Mouse (Mus musculus) MEL-GATA-1-ER (cell line): Measurements from ENCODE around the gene Eif4g3.
"Not testable (repeated sequence)": the region's sequence is repeated elsewhere in the genome, so short reads cannot be mapped to it uniquely, and the experiment has no call there.

Source experiments
- DNase-seq: peaks from one replicate; pipeline ENCODE4 v3.0.0-alpha.2; 2012; ENCODE audit warnings: low read depth; ENCODE audit errors: extremely low read depth

Eif4g3 gene

DNA sequence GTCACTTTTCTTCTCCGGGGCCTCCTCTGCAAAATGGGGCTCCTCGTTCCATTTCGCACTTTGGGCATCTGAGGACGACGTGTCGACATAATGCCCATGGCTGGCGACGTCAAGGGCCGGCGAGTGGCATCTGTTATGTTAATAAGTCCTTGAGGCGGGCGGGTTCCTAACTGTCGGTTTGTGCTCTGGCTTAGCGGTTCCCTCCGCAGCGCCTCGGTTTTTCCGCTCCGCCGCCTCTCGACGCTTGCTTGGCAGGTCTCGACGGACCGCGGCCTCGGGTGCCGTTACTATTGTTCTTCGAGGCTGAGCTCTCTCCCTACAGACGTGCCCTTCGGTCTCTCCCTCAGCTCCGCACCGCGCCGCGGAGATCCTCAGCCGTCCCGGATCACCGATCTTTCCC is at the start of gene Eif4g3:
Gene Eif4g3, plus strand, starts transcription at position 133 of the 400 bp plus-strand sequence.
- no peak for DNase-seq

DNA sequence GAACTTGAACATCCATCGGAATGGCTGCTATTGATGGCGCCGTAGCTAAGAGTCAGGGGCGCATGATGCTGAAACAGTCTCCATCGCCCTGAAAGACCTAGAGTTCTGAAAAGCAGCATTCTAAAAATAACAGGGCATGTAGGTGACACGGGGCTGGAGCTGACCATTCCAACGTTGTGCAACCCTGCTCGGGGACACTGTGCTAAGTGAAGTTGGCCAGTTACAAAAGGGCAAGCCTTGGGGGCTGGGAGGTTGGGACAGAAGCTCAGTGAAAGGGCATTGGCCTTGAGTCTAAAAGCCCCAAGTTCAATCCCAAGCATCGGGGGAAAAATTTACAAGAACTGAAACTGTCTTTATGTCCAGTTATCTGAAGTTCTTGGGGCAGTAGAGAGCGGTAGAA is 49.3 kb upstream of the Eif4g3 start:
- no peak for DNase-seq

DNA sequence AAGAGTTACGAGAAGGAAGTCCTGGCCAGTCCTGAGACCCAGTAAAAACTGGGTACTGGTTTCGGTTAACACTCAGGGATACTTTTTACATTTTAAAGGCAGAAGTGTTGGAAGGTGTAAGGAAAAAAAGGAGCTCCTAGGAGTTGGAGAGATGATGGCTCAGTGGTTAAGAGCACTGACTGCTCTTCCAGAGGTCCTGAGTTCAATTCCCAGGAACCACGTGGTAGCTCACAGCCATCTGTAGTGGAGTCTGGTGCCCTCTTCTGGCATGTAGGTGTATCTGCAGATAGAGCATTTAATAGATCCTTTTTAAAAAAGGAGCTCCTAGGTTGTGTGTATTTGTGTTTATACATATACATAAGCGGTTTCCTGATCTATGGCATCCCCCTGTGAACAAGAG is 47.4 kb upstream of the Eif4g3 start:
- DNase-seq = no peak

DNA sequence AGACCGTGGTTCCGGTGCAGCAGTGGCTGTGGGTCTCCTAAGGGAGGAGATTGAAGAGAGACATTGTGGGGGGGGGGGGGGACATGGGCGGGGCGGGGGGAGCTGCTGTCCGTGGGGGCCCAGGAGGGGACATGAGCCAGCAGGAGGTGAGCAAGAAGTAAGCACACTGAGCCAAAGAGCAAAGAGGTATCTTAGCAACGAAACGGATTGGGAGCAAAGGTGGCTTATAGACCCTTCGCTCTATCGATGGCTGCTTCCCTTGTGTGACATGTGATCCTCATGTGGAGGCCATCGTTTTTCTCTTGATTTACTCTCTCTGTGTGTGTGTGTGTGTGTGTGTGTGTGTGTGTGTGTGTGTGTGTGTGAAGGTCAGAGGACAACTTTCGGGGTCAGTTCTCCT is 46.4 kb upstream of the Eif4g3 start:
- no peak for DNase-seq

DNA sequence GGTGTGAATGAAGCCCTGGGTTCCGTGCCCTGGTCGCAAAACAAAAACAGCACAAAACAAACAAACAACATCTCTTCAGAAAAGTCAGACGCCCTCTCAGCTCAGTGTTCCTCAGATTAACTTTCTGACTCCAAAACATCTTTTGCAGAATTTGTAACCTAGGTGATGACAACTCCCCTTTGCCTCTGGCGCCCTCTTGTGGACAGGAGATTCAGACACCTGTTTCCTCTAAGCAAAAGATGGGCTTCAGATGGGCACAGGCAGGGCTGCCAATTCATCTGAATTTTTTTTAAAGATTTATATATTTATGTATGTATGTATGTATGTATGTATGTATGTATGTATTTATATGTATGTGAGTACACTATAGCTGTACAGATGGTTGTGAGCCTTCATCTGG is 40.0 kb upstream of the Eif4g3 start:
- peak; percentile 42 for DNase-seq

DNA sequence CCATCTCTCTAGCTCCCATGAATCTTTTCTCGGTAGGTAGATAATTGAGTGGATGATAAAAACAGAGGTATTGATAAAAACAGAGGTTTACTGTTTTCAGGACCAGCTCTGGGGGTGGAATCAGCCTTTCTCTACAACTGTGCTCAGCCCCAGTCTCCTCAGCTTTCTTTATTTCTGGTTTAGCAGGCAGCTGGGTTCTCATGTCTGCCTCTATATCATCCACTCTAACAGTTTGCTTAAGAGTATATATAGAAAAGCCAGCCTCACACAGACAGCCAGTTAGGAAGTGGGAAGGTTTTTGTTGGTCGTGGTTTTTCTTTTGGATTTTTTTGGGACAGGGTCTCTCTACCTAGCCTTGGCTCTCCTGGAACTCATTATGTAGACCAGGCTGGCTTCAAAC is 38.6 kb upstream of the Eif4g3 start:
- no peak for DNase-seq

DNA sequence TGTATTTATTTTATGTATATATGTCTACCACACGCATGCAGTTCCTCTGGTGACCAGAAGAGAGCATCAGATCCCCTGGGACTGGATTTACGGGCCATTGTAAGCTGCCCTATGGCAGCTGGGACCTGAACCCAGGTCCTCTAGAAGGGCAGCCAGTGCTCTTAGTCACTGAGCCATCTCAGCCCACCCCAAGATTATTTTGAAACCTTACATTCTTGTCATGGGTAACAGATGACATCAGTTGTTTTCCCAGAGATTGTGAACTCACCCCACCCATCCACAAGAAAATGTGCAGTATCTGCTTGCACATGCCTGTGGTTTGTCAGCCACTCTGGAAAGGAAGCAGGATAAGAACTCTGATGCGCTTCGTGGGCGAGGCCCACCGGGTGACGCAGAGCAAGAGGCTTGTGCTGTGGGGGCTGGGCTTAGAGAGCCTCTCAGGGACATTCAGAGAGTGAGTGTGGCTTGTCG is 37.9 kb upstream of the Eif4g3 start:
- DNase-seq = peak; percentile 85

DNA sequence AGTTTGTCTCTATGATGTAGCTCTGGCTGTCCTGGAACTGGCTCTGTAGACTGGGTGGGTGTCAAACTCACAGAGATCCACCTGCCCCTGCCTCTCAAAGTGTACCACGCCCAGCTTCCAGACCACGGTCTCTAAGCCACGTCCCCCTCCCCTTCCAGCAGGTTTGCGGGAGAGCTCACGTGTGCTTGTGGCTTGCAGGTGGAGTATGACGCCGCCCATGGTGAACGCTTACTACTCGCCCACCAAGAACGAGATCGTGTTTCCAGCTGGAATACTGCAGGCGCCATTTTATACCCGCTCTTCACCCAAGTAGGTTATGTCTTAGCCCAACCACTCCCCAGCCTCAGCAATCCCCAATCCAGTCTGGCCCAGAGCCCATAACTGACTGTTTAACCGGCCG is 36.6 kb upstream of the Eif4g3 start:
- DNase-seq = no peak

DNA sequence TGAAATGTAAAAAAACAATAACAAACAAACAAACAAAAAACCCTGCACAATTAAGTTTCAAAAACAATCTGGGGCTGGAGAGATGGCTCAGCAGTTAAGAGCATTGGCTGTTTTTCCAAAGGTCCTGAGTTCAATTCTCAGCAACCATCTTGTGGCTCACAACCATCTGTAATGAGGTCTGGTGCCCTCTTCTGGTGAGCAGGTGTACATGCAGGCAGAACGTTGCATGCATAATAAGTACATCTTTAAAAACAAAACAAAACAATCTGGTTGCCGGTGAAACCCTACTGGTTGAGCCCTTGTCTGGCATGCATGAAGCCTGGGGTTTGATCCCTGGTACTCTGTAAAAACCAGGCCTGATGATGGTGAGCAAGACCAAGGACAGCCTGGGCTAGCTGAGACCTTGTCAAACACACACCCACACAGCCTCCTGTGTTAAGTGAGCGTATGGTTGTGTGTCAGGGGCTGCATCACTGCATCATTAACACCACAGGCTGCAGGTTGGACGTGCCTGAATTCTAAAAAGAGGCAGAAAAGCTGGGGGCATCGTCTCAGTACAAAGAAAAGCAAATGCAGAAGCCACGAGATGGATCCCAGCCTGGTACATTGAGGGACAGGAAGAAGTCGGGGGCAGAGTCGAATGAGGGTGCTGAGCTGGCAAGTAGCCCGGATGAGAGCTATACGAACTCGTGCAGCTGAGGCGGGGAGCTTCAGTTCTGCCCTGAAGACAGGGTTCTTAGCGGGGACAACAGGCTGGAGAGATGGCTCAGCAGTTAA is 32.7 kb upstream of the Eif4g3 start:
- peak; percentile 66 for DNase-seq

DNA sequence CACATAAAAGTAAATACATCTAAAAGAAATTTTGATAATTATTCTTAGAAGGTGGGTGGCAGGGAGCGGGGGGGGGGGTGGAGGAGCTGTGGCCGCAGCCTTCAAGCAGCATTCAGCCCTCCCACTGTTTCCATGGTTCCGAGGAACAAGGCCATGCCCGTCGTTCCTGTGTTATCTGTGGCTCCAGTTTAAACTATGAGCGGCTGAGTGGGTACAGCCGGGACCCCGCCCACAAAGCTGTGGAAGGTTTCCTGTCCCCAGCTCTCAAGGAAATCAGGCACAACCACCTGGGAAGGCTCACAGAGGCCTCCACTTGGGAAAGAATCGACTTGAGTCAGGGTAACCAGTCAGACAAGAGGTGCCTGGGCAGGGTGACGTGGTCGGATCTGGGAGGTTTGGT is 32.1 kb upstream of the Eif4g3 start:
- peak; percentile 80 for DNase-seq

DNA sequence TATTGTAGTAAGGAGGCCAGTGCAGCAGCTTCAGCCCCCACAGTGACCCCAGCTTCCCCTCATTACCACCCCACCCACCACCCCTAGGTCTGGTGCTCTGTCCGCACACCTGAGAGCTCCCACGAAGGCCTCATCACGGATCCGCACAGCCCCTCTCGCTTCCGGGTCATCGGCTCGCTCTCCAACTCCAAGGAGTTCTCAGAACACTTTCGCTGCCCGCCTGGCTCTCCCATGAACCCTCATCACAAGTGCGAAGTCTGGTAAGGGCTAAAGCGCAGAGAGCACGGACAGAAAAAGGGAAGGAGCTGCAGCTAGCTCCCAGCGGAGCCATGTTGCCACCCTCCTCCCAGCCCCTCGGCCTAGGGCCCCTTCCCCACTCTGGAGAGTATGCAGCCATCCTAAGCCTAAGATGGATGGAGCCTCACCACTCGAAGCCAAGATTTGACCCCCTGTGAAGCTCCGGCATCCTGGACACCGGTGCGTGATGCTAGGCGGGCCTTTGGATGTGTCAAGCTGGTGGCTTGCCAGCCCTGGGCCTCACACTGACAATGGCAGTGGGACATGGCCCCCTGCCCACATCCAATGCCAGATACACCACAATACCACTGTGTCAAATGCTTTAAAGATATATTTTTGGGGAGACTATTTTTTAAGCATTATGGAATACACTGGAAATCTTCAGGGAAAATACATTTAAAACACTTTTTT is 30.0 kb upstream of the Eif4g3 start:
- no peak for DNase-seq

DNA sequence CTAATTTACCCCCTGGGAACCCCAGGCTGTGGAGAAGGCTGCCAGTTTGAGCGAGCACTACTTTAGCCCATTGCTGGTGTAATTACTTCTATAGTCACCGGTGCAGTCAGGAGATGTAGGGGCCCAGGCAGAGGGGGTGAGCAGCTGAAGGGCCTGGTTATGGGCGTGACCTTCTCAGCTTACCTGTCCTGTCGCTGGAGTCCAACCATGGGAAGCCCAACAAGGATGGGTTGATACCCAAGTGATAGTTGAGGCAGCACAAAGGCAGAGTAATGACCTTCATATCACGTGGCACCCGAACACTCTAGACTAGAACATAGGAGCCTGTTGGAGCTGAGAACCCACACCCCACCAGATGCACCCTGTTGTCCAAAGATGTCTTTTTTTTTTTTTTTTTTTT is 29.4 kb upstream of the Eif4g3 start:
- DNase-seq = no peak

DNA sequence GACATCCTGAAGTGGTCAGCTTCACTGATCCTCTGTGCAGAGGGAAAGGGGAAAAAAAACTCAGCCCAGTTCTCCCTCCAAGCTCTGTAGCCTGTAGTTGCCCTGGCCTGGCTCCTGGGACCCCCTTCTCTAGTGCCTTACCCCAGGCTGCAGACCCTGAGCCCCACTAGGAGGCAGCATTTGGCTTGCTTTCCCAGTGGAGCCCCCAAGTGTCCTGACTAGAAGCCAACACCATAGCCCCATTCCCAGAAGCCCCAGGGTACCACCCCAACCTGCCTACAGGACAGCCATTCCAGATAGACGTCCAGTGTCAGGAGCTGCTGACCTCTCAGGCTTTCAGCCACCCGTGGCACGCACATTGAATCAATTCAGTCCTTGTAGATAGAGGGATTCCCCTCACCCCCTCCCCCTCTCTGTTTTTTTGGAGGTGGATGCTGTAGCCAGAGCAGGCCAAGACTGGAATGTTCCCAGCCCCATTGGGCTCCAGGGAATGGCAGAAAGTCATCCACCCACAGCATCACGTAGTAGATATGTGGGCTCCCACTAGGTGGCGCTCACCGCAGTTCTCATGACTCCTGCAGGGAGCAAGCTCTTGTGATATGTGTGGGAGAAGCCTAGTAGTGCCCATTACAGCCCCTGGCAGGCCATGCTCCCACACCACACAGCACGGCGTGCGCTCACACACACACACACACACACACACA is 28.8 kb upstream of the Eif4g3 start:
- peak; percentile 40 for DNase-seq

DNA sequence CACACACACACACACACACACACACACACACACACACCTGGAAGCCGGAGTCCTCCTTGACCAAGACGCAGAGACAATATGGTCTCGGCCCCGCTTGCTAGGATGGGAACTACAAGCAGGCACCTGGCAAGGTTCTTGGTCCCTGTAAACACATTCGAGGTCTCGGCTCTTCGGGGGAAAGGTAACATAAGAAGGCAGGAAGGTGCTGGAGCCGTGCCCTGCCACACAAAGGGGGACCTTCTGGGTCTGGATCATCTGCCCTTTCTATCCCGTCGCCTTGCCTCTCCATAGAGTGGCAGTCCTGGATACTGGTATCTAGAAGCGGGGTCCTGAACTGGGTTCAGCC is 28.3 kb upstream of the Eif4g3 start:
- no peak for DNase-seq

DNA sequence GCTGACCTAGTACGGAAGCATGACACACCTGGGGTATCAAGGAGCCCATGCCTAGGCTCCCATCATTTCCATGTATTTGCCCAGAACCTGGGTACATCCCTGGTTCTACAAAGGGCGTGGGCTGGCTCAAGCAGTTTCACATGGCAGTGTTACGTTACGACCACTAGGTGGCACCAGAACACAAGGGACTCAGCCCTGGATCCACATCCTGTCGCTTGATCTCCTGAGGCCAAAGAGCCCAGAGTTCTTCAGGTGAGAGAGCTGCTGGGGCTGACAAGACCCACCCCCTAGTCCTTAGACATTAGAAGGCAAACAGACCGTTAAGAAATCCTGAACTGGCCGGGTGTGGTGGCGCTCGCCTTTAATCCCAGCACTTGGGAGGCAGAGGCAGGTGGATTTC is 24.6 kb upstream of the Eif4g3 start:
- DNase-seq = peak; percentile 46

DNA sequence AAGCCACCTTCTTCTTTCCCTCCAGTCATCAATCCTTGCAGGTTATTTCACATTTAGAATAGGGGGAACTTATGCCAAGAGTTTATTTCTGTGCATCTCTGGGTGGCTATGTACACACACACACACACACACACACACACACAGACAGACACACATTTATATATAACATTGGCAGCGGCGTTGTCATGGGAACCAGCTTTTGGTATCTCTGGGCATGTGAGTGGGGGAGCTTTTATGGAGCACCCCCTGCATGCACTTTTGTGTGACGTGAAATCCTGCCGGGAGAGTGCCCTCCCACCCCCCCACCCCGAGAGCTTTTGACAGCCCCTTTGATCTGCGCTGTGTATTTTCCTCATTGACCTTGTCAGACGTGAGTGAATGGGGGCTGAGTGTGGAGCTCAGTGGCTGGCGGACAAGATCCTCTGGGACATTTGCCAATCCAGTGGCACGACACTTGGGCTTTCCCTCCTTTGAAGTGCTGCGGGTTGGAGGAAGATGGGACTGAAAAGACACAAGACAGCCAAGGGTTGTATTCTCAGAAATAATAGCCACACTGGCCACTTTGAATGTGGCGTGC is 22.1 kb upstream of the Eif4g3 start:
- DNase-seq = not testable (repeated sequence)

DNA sequence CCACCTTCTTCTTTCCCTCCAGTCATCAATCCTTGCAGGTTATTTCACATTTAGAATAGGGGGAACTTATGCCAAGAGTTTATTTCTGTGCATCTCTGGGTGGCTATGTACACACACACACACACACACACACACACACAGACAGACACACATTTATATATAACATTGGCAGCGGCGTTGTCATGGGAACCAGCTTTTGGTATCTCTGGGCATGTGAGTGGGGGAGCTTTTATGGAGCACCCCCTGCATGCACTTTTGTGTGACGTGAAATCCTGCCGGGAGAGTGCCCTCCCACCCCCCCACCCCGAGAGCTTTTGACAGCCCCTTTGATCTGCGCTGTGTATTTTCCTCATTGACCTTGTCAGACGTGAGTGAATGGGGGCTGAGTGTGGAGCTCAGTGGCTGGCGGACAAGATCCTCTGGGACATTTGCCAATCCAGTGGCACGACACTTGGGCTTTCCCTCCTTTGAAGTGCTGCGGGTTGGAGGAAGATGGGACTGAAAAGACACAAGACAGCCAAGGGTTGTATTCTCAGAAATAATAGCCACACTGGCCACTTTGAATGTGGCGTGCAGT is 17.9 kb upstream of the Eif4g3 start:
- not testable (repeated sequence) for DNase-seq

DNA sequence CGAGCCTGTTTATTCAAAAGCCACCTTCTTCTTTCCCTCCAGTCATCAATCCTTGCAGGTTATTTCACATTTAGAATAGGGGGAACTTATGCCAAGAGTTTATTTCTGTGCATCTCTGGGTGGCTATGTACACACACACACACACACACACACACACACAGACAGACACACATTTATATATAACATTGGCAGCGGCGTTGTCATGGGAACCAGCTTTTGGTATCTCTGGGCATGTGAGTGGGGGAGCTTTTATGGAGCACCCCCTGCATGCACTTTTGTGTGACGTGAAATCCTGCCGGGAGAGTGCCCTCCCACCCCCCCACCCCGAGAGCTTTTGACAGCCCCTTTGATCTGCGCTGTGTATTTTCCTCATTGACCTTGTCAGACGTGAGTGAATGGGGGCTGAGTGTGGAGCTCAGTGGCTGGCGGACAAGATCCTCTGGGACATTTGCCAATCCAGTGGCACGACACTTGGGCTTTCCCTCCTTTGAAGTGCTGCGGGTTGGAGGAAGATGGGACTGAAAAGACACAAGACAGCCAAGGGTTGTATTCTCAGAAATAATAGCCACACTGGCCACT is 13.7 kb upstream of the Eif4g3 start:
- DNase-seq = not testable (repeated sequence)

DNA sequence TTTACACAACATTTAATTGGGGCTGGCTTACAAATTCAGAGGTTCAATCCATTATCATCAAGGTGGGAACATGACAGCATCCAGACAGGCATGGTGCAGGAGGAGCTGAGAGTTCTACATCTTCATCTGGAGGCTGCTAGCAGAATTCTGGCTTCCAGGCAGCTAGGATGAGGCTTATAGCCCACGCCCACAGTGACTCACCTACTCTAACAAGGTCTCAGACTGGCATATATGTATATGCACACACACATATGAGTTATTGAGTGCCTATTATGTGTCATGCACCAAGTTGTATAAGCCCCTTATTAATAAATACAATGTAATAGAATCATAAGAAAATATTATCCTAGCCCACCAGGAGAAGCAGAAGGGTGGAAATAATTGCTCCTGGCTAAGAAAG is 10.0 kb upstream of the Eif4g3 start:
- DNase-seq = no peak

DNA sequence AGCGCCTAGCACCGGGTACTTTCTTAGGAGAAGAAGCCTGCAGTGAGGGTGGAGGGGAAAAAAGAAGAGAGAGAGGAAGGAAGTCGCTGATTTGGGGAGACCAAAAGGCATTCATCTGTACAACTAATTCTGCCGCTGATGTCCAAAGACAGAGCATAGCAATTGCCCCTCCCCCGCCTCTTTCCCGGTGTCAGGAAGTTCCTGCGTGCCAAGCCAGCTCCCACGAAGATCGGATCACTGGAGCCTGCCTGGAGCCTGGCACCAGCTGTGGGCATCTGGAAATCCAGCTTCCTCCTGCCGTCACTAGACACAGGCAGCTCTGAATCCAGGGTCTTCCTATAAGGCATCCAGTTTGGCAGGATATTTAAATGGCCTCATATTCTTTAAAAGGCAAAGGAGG is 8.6 kb upstream of the Eif4g3 start:
- no peak for DNase-seq

DNA sequence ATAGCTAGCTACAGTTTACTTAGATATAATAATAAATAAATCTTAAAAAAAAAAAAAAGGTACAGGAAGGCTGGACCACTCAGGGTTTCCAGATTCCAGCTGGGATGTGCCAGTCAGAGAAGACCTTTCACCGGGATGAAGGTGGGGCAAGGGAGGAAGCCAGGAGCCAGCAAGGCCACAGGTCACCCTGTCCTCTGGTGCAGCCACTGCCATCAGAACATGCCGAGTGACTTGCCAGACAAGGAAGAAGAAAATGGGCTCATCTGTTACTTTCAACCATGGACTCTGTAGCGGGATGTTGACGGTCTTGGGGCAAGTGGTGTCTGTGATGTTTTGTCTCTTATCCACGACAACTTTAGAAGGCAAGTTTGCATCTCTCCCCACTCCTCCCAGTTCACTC is 8.1 kb upstream of the Eif4g3 start:
- no peak for DNase-seq
